Mouse (Mus musculus) heart, postnatal 25 days (tissue): ENCODE measurements around the gene Defb47. TPM values are rescaled to one million over a fixed set of nuclear protein-coding genes. Genes with fewer than 3 reads are reported as not detected.

ENCODE experiments used
- DNase-seq: peaks from one replicate; pipeline ENCODE4 v3.0.0; 2022; ENCODE audit warnings: low spot score
- intact Hi-C: fragments of 180-260 bp; cut with DNase I; formaldehyde crosslinking; loops from one replicate; pipeline ENCODE4 v1.15.1; 2025
- total RNA-seq, 2 experiments: library from RNA; stranded (reverse); gene quantifications; 2 replicates each; pipeline ENCODE4 v1.2.3; 2021

Gene Defb47
- total RNA-seq, result not detected

GRCm38 (mm10) chr14:62997777-62998176, at the start of gene Defb47:
Defb47 (plus strand) TSS chr14:62998077.
- intact Hi-C loops, result no loop called here
- DNase-seq, result no peak

- no peak for DNase-seq
- intact Hi-C loops, result no loop called here
These were observed 41.8 kb upstream of the Defb47 start for GRCm38 (mm10) chr14:62956091-62956490.

GRCm38 (mm10) chr14:62963632-62964031, 34.2 kb upstream of the Defb47 start:
- intact Hi-C loops, result no loop called here
- no peak for DNase-seq

- intact Hi-C loops, result no loop called here
- no peak for DNase-seq
These were observed 32.5 kb upstream of the Defb47 start for GRCm38 (mm10) chr14:62965342-62965741.

- intact Hi-C loops, result no loop called here
- no peak for DNase-seq
These were observed 31.9 kb upstream of the Defb47 start for GRCm38 (mm10) chr14:62965811-62966520.

GRCm38 (mm10) chr14:62975046-62975445, 22.8 kb upstream of the Defb47 start:
- peak; percentile 33 for DNase-seq
- intact Hi-C loops, result loop anchor here (2.0 kb wide), 1 partner anchor 482 kb away; no protein-coding TSS in a partner anchor

- intact Hi-C loops, result no loop called here
- no peak for DNase-seq
These were observed 18.1 kb upstream of the Defb47 start for GRCm38 (mm10) chr14:62979815-62980214.

- intact Hi-C loops, result no loop called here
- DNase-seq, result no peak
These were observed 13.5 kb upstream of the Defb47 start, which contains the start of gene Defb48 for GRCm38 (mm10) chr14:62984410-62984809. Defb48 (minus strand) TSS chr14:62984510.

- intact Hi-C loops, result no loop called here
- no peak for DNase-seq
These were observed 6.6 kb upstream of the Defb47 start for GRCm38 (mm10) chr14:62991271-62991670.

GRCm38 (mm10) chr14:62991849-62992510, 5.9 kb upstream of the Defb47 start:
- intact Hi-C loops, result no loop called here
- DNase-seq, result no peak

- DNase-seq, result no peak
- intact Hi-C loops, result no loop called here
These were observed 1.1 kb downstream of the Defb47 start for GRCm38 (mm10) chr14:62998977-62999376.

GRCm38 (mm10) chr14:63002588-63002987, 4.7 kb downstream of the Defb47 start:
- no peak for DNase-seq
- intact Hi-C loops, result no loop called here

GRCm38 (mm10) chr14:63011471-63011870, 13.6 kb downstream of the Defb47 start, which contains the start of gene Defb43:
Defb43 (plus strand) TSS chr14:63011771.
- no peak for DNase-seq
- intact Hi-C loops, result no loop called here

- intact Hi-C loops, result no loop called here
- DNase-seq, result no peak
These were observed 15.2 kb downstream of the Defb47 start for GRCm38 (mm10) chr14:63013082-63013481.

- intact Hi-C loops, result no loop called here
- no peak for DNase-seq
These were observed 16.8 kb downstream of the Defb47 start for GRCm38 (mm10) chr14:63014667-63015066.

- no peak for DNase-seq
- intact Hi-C loops, result no loop called here
These were observed 22.8 kb downstream of the Defb47 start for GRCm38 (mm10) chr14:63020524-63021156.

GRCm38 (mm10) chr14:63046691-63047090, 48.8 kb downstream of the Defb47 start, which contains the start of gene Defb42:
Defb42 (plus strand) TSS chr14:63046991.
- intact Hi-C loops, result no loop called here
- no peak for DNase-seq

- intact Hi-C loops, result no loop called here
- DNase-seq, result no peak
These were observed 52.1 kb downstream of the Defb47 start, which contains the start of gene Defb30 for GRCm38 (mm10) chr14:63049910-63050370. Defb30 (minus strand) TSS chr14:63049960.
